Mouse (Mus musculus): ENCODE results near the gene Gbe1. TPM values are rescaled to one million over a fixed set of nuclear protein-coding genes. Genes with fewer than 3 reads are reported as not detected.

Gbe1 gene
- polyA plus RNA-seq, 1 experiment from 2014 or later, result 13.4 TPM

DNA sequence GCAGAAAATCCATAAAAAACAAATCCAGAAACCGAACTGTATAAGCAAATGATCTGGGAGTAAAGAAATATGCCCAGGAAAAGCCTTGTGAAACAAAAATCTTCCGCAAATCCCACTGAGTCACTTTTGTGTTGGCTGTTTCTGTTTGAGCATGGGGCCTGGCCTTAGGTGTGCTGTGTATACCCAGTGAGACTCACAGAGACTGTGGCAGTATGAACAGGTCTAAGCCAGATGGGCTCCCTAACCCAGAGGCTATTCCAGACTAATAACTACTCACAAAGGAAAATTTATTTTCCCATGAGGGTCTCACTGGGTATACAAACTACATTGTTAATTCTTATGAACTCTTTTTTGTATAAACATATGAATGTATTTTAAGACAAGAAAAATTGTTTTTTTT lies 67.3 kb downstream of the Gbe1 start:
- Histone ChIP-seq H3K9ac (replicated peaks) (no peak overlapping the region), H3K27me3 (no peaks in the 10 kb centered on the region), H3K36me3 (no peaks in the 10 kb centered on the region), H3K4me1 (no peaks in the 10 kb centered on the region), H3K9me3 (no peaks in the 10 kb centered on the region), H3K27ac (replicated peaks) (no peak overlapping the region), H3K4me3 (no peak overlapping the region), H3K4me2 (replicated peaks) (no peak overlapping the region)
- WGBS, result 92% methylated on average over 2 of the region's 2 CpGs
- ATAC-seq (replicated peaks), result no peak

GRCm38 (mm10) chr16:70385494-70385893 lies 71.7 kb downstream of the Gbe1 start:
- WGBS, result 90% methylated on average over 1 of the region's 1 CpGs
- H3K4me2 ChIP-seq (replicated peaks), result no peak overlapping the region
- no peak for ATAC-seq (replicated peaks)
- no peaks in the 10 kb centered on the region for H3K9me3 ChIP-seq
- H3K27me3 ChIP-seq, result no peaks in the 10 kb centered on the region
- no peak overlapping the region for H3K4me3 ChIP-seq
- H3K4me1 ChIP-seq, result no peaks in the 10 kb centered on the region
- no peak overlapping the region for H3K9ac ChIP-seq (replicated peaks)
- no peaks in the 10 kb centered on the region for H3K36me3 ChIP-seq
- no peak overlapping the region for H3K27ac ChIP-seq (replicated peaks)

GRCm38 (mm10) chr16:70387385-70387784 lies 73.6 kb downstream of the Gbe1 start:
- H3K4me3 ChIP-seq, result no peak overlapping the region
- ATAC-seq (replicated peaks), result no peak
- no peak overlapping the region for H3K4me2 ChIP-seq (replicated peaks)
- no peak overlapping the region for H3K9ac ChIP-seq (replicated peaks)
- H3K27me3 ChIP-seq, result no peaks in the 10 kb centered on the region
- WGBS, result 99% methylated on average over 2 of the region's 2 CpGs
- no peaks in the 10 kb centered on the region for H3K36me3 ChIP-seq
- H3K4me1 ChIP-seq, result no peaks in the 10 kb centered on the region
- H3K9me3 ChIP-seq, result no peaks in the 10 kb centered on the region
- H3K27ac ChIP-seq (replicated peaks), result peak overlapping the region; percentile 11; the same call in 1 of the 2 replicates

- H3K9me3 ChIP-seq, result no peaks in the 10 kb centered on the region
- H3K4me3 ChIP-seq, result no peak overlapping the region
- no peak for ATAC-seq (replicated peaks)
- no peak overlapping the region for H3K27ac ChIP-seq (replicated peaks)
- WGBS, result 94% methylated on average over 3 of the region's 3 CpGs
- H3K4me1 ChIP-seq, result no peaks in the 10 kb centered on the region
- H3K27me3 ChIP-seq, result no peaks in the 10 kb centered on the region
- H3K9ac ChIP-seq (replicated peaks), result no peak overlapping the region
- no peaks in the 10 kb centered on the region for H3K36me3 ChIP-seq
- H3K4me2 ChIP-seq (replicated peaks), result no peak overlapping the region
Observed at GRCm38 (mm10) chr16:70395276-70395675, 81.5 kb downstream of the Gbe1 start.

GRCm38 (mm10) chr16:70407780-70408179 lies 94.0 kb downstream of the Gbe1 start:
- Histone ChIP-seq H3K4me3 (no peak overlapping the region), H3K27ac (replicated peaks) (no peak overlapping the region), H3K4me1 (no peaks in the 10 kb centered on the region), H3K9me3 (no peaks in the 10 kb centered on the region), H3K9ac (replicated peaks) (no peak overlapping the region), H3K4me2 (replicated peaks) (no peak overlapping the region), H3K27me3 (no peaks in the 10 kb centered on the region), H3K36me3 (no peaks in the 10 kb centered on the region)
- 94% methylated on average over 2 of the region's 2 CpGs for WGBS
- ATAC-seq (replicated peaks), result no peak

DNA sequence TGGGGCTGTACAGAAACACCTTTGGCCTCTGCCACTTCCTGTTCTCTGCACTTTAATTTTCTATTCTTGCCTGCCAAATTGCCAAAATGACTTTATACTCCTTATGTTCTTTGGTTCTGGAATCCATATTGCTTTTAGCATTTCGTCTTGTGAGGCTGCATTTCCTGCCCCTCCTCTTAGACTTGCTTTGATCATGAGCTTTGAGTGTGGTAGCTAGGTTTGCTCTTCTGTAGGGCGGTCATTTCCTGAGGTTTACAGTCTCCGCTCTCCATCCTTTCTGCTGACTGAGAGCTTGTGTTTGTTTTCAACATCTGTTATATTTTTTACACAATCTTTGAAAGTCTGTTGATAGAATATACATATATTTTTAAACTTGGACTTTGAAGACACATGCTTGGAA lies 107.3 kb downstream of the Gbe1 start:
- no peak for ATAC-seq (replicated peaks)
- Histone ChIP-seq H3K9me3 (no peaks in the 10 kb centered on the region), H3K36me3 (no peaks in the 10 kb centered on the region), H3K27ac (replicated peaks) (no peak overlapping the region), H3K4me3 (no peak overlapping the region), H3K4me1 (no peaks in the 10 kb centered on the region), H3K27me3 (no peaks in the 10 kb centered on the region), H3K4me2 (replicated peaks) (no peak overlapping the region), H3K9ac (replicated peaks) (no peak overlapping the region)
- WGBS, result 81% methylated on average over 3 of the region's 3 CpGs

GRCm38 (mm10) chr16:70449520-70449919 lies 135.8 kb downstream of the Gbe1 start:
- no peak overlapping the region for H3K4me2 ChIP-seq (replicated peaks)
- WGBS, result 64% methylated on average over 6 of the region's 6 CpGs
- H3K4me3 ChIP-seq, result no peak overlapping the region
- no peak for ATAC-seq (replicated peaks)
- H3K9me3 ChIP-seq, result no peaks in the 10 kb centered on the region
- H3K36me3 ChIP-seq, result no peaks in the 10 kb centered on the region
- H3K27me3 ChIP-seq, result no peaks in the 10 kb centered on the region
- H3K27ac ChIP-seq (replicated peaks), result no peak overlapping the region
- H3K9ac ChIP-seq (replicated peaks), result no peak overlapping the region
- no peaks in the 10 kb centered on the region; the same call in 1 of the 2 replicates for H3K4me1 ChIP-seq

DNA sequence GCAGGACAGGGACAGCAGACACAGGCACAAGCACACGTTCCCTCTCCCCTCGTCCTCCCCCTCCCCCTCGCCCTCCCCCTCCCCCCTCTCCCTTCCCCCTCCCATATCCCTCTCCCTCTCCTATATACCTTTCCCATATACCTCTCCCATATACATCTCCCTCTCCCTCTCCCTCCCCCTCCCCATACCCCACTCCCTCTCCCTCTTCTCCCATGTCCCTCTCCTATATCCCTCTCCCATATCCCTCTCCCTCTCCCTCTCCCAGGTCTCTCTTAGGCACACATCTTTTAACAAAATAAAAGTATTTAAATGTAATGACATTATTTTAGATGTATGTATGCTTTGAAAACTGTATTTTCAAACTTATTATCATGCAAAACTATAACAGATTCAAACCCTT lies 161.8 kb downstream of the Gbe1 start:
- Histone ChIP-seq H3K36me3 (no peaks in the 10 kb centered on the region), H3K9ac (replicated peaks) (no peak overlapping the region), H3K4me2 (replicated peaks) (no peak overlapping the region), H3K27me3 (no peaks in the 10 kb centered on the region), H3K4me3 (no peak overlapping the region), H3K9me3 (no peaks in the 10 kb centered on the region), H3K27ac (replicated peaks) (no peak overlapping the region), H3K4me1 (no peaks in the 10 kb centered on the region)
- WGBS, result 78% methylated on average over 2 of the region's 3 CpGs
- no peak for ATAC-seq (replicated peaks)

DNA sequence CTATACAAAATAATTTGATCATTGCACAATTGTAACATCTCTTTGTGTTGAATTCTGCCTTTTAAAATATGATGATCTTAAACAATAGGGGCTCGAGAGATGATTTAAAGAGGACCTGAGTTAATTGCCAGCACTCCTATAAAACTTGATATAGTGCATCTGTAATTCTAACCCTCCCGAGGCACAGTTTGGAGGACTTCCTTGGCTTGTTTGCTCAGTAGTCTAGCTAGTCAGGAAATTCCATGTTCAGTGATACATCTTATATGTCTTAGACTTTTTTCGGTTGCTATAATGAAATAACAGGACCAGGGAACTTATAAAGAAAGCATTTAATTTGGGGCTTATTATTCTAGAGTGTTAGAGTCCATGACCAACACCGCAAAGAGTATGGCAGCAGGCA lies 162.4 kb downstream of the Gbe1 start:
- Histone ChIP-seq H3K9me3 (no peaks in the 10 kb centered on the region), H3K4me2 (replicated peaks) (no peak overlapping the region), H3K9ac (replicated peaks) (no peak overlapping the region), H3K27me3 (no peaks in the 10 kb centered on the region), H3K4me3 (no peak overlapping the region), H3K36me3 (no peaks in the 10 kb centered on the region), H3K27ac (replicated peaks) (no peak overlapping the region), H3K4me1 (no peaks in the 10 kb centered on the region)
- WGBS, result 91% methylated on average over 4 of the region's 4 CpGs
- no peak for ATAC-seq (replicated peaks)

DNA sequence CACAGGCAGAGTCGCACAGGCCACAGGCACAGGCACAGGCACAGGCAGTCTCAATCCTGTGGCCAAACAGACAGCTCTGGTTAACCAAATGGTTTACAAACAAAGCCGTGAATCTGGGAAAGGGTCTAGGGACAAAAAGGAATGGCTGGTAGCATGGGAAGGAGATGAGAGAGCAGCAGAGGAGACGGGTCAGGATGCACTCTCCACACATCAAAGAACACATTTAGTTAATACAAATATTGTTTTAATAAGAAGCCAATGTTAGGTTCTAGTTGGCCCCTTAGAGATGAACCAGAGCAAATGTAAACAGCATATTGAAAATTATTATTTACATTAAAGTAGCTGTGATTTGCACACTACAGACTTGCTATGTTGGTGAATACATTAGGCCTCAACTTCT lies 166.7 kb downstream of the Gbe1 start:
- Histone ChIP-seq H3K36me3 (no peaks in the 10 kb centered on the region), H3K9ac (replicated peaks) (no peak overlapping the region), H3K4me1 (no peaks in the 10 kb centered on the region), H3K27ac (replicated peaks) (no peak overlapping the region), H3K9me3 (no peaks in the 10 kb centered on the region), H3K27me3 (no peaks in the 10 kb centered on the region), H3K4me3 (no peak overlapping the region), H3K4me2 (replicated peaks) (no peak overlapping the region)
- no peak for ATAC-seq (replicated peaks)
- WGBS, result 92% methylated on average over 3 of the region's 3 CpGs

GRCm38 (mm10) chr16:70506457-70506856 lies 192.7 kb downstream of the Gbe1 start:
- Histone ChIP-seq H3K9me3 (no peaks in the 10 kb centered on the region), H3K4me3 (no peak overlapping the region), H3K4me1 (no peaks in the 10 kb centered on the region), H3K9ac (replicated peaks) (no peak overlapping the region), H3K27ac (replicated peaks) (no peak overlapping the region), H3K27me3 (no peaks in the 10 kb centered on the region), H3K4me2 (replicated peaks) (no peak overlapping the region), H3K36me3 (no peaks in the 10 kb centered on the region)
- WGBS, result 78% methylated on average over 1 of the region's 1 CpGs
- ATAC-seq (replicated peaks), result no peak

DNA sequence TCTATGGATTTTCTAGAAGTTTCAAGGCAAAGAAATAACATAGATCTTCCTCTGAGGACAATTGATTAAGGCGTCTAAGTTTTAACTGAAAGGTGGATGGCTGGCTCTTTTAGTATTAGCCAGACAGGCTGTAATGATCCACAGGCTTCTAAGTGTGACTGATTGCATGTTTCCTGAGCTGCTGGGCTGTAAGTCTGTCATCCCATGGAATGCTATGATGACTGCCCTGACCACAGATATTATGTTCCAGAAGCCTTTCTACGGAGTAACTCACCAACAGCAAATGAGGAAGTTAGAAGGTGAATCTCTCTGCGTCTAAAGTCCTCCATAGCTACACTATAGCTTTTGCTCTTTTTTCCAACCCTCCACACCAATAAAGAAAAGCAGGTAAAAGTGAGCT lies 197.2 kb downstream of the Gbe1 start:
- H3K4me1 ChIP-seq, result no peaks in the 10 kb centered on the region
- no peak overlapping the region for H3K4me3 ChIP-seq
- 93% methylated on average over 3 of the region's 3 CpGs for WGBS
- H3K27me3 ChIP-seq, result no peaks in the 10 kb centered on the region
- H3K9me3 ChIP-seq, result no peaks in the 10 kb centered on the region
- H3K36me3 ChIP-seq, result no peaks in the 10 kb centered on the region
- H3K9ac ChIP-seq (replicated peaks), result no peak overlapping the region
- no peak overlapping the region for H3K4me2 ChIP-seq (replicated peaks)
- H3K27ac ChIP-seq (replicated peaks), result no peak overlapping the region
- no peak for ATAC-seq (replicated peaks)

- Histone ChIP-seq H3K27ac (replicated peaks) (no peak overlapping the region), H3K4me2 (replicated peaks) (no peak overlapping the region), H3K27me3 (no peaks in the 10 kb centered on the region), H3K4me1 (peaks cover 4% of the 10 kb centered on the region; the same call in 1 of the 2 replicates), H3K4me3 (no peak overlapping the region), H3K9me3 (no peaks in the 10 kb centered on the region), H3K36me3 (no peaks in the 10 kb centered on the region), H3K9ac (replicated peaks) (no peak overlapping the region)
- ATAC-seq (replicated peaks), result no peak
- 37% methylated on average over 2 of the region's 2 CpGs for WGBS
Observed at GRCm38 (mm10) chr16:70522861-70523260, 209.1 kb downstream of the Gbe1 start.

Measured in forebrain, embryonic 15.5 days (tissue).